Mouse (Mus musculus): Measurements from ENCODE around the gene Kpna1. TPM values are rescaled to one million over a fixed set of nuclear protein-coding genes. Genes with fewer than 3 reads are reported as not detected.
A peak's percentile ranks its signal among the peaks of the same experiment; 100 is the strongest.

The Kpna1 gene
- total and polyA plus RNA-seq, 3 experiments: 22.1 to 63.9 (median 57.9) TPM

GRCm38 (mm10) chr16:35933181-35933580 lies 45.4 kb upstream of the Kpna1 start:
- Histone ChIP-seq H3K9me3 (replicated peaks; ENCODE audit: low read length) (no peaks in the 10 kb centered on the region), H3K4me1 (ENCODE audit: control insufficient read depth in 1 of 2, insufficient read depth in 2 of 2) (peaks cover 6 to 24% of the 10 kb centered on the region in 2 experiments), H3K4me2 (ENCODE audit: insufficient read depth, low read depth, poor library complexity, severe bottlenecking) (no peak overlapping the region), H3K79me2 (replicated peaks; ENCODE audit: control insufficient read depth, extremely low read depth, insufficient read depth, poor library complexity, severe bottlenecking) (peaks cover 6% of the 10 kb centered on the region), H3K9ac (ENCODE audit: insufficient read depth, low read depth) (no peak overlapping the region), H3K27ac (ENCODE audit: insufficient read depth, low read depth) (no peak overlapping the region), H3K4me3 (replicated peaks in 1 of 3; ENCODE audit: low read depth in 2 of 3, low read length in 2 of 3, poor library complexity in 1 of 3) (no peak overlapping the region), H3K27me3 (replicated peaks) (no peaks in the 10 kb centered on the region), H3K36me3 (replicated peaks in 1 of 2; ENCODE audit: control insufficient read depth in 1 of 2, insufficient read depth in 1 of 2, low read length in 1 of 2) (peaks cover 58 to 81% of the 10 kb centered on the region in 2 experiments)
- dilution Hi-C loops (cut with MboI; ENCODE audit: extremely low pct_ligation_motif_present, extremely low pct_unique_long_range_greater_than_20kb, low sequenced_read_pairs) (no loop called here), in situ Hi-C loops (cut with MboI; ENCODE audit: low pct_ligation_motif_present, low pct_unique_long_range_greater_than_20kb, low sequenced_read_pairs) (loop anchor here (10.0 kb wide), 1 partner anchor 188 kb away; no protein-coding TSS in a partner anchor)
- TF ChIP-seq POLR2AphosphoS2 (IDR thresholded peaks at IDR 0.05; ENCODE audit: low read depth, low read length) (no peak), GABPA (IDR thresholded peaks at IDR 0.05; ENCODE audit: insufficient replicate concordance, low read depth, low read length) (no peak), JUND (conservative IDR thresholded peaks at IDR 0.05; ENCODE audit: low read depth, low read length) (no peak), PAX5 (IDR thresholded peaks at IDR 0.05; ENCODE audit: low read length) (no peak), CHD1 (IDR thresholded peaks at IDR 0.05; ENCODE audit: low read depth, low read length) (no peak), ETS1 (conservative IDR thresholded peaks at IDR 0.05; ENCODE audit: low read depth, low read length) (no peak), HCFC1 (IDR thresholded peaks at IDR 0.05; ENCODE audit: low read depth, low read length) (no peak), E2F4 (IDR thresholded peaks at IDR 0.05; ENCODE audit: insufficient replicate concordance, low read depth, low read length) (no peak), ZKSCAN1 (IDR thresholded peaks at IDR 0.05; ENCODE audit: borderline replicate concordance, low read depth, low read length) (no peak), TBP (conservative IDR thresholded peaks at IDR 0.05; ENCODE audit: low read depth, low read length) (no peak)
- no peak for DNase-seq (ENCODE audit: extremely low read depth)

- Histone ChIP-seq H3K36me3 (replicated peaks in 1 of 2; ENCODE audit: control insufficient read depth in 1 of 2, insufficient read depth in 1 of 2, low read length in 1 of 2) (peaks cover 32 to 57% of the 10 kb centered on the region in 2 experiments), H3K27ac (ENCODE audit: insufficient read depth, low read depth) (peak within 1 kb of the TSS; percentile 55), H3K9ac (ENCODE audit: insufficient read depth, low read depth) (peak within 1 kb of the TSS; percentile 64), H3K4me2 (ENCODE audit: insufficient read depth, low read depth, poor library complexity, severe bottlenecking) (peak within 1 kb of the TSS; percentile 95), H3K9me3 (replicated peaks; ENCODE audit: low read length) (no peaks in the 10 kb centered on the region), H3K79me2 (replicated peaks; ENCODE audit: control insufficient read depth, extremely low read depth, insufficient read depth, poor library complexity, severe bottlenecking) (peaks cover 6% of the 10 kb centered on the region), H3K27me3 (replicated peaks) (no peaks in the 10 kb centered on the region), H3K4me3 (replicated peaks in 1 of 3; ENCODE audit: low read depth in 2 of 3, low read length in 2 of 3, poor library complexity in 1 of 3) (peak within 1 kb of the TSS; percentile 68 to 100 (median 69)), H3K4me1 (ENCODE audit: control insufficient read depth in 1 of 2, insufficient read depth in 2 of 2) (peaks cover 6 to 28% of the 10 kb centered on the region in 2 experiments)
- in situ Hi-C loops (cut with MboI; ENCODE audit: low pct_ligation_motif_present, low pct_unique_long_range_greater_than_20kb, low sequenced_read_pairs) (loop anchor here (5.0 to 10.0 kb wide), 2 partner anchors 66 to 194 kb away; partner anchors contain the start of gene Parp14), dilution Hi-C loops (cut with MboI; ENCODE audit: extremely low pct_ligation_motif_present, extremely low pct_unique_long_range_greater_than_20kb, low sequenced_read_pairs) (no loop called here)
- DNase-seq (ENCODE audit: extremely low read depth): peak; percentile 86
- TF ChIP-seq EP300 (IDR thresholded peaks at IDR 0.05; ENCODE audit: low read length): peak; percentile 14; the same call in 1 of the 2 replicates
- peak; percentile 63; the same call in 1 of the 2 replicates for TF ChIP-seq POLR2A (IDR thresholded peaks at IDR 0.05; ENCODE audit: low read depth, low read length)
- TF ChIP-seq CHD1 (IDR thresholded peaks at IDR 0.05; ENCODE audit: low read depth, low read length): peak; percentile 92; the same call in 1 of the 2 replicates
- TF ChIP-seq ZKSCAN1 (IDR thresholded peaks at IDR 0.05; ENCODE audit: borderline replicate concordance, low read depth, low read length): no peak
- TF ChIP-seq POLR2AphosphoS2 (IDR thresholded peaks at IDR 0.05; ENCODE audit: low read depth, low read length): no peak
- no peak for TF ChIP-seq JUN (IDR thresholded peaks at IDR 0.05; ENCODE audit: insufficient read depth, low read depth, low read length)
- no peak; the same call in 1 of the 2 replicates for TF ChIP-seq MXI1 (IDR thresholded peaks at IDR 0.05; ENCODE audit: low read depth, low read length)
- TF ChIP-seq UBTF (IDR thresholded peaks at IDR 0.05; ENCODE audit: low read depth, low read length): peak; percentile 78
- peak; percentile 15 for TF ChIP-seq NELFE (IDR thresholded peaks at IDR 0.05; ENCODE audit: low read depth, low read length)
- no peak; the same call in 1 of the 2 replicates for TF ChIP-seq MEF2A (IDR thresholded peaks at IDR 0.05; ENCODE audit: borderline replicate concordance, low read depth, low read length)
- TF ChIP-seq HCFC1 (IDR thresholded peaks at IDR 0.05; ENCODE audit: low read depth, low read length): no peak
- TF ChIP-seq SMC3 (IDR thresholded peaks at IDR 0.05; ENCODE audit: low read depth, low read length): no peak
- TF ChIP-seq MAX (IDR thresholded peaks at IDR 0.05; ENCODE audit: low read length): peak; percentile 35; the same call in 1 of the 2 replicates
- peak; percentile 48; the same call in 1 of the 2 replicates for TF ChIP-seq MYC (IDR thresholded peaks at IDR 0.05; ENCODE audit: low read depth, low read length)
- peak; percentile 47 for TF ChIP-seq SIN3A (IDR thresholded peaks at IDR 0.05; ENCODE audit: low read length)
- TF ChIP-seq CHD2 (IDR thresholded peaks at IDR 0.05; ENCODE audit: low read length): peak; percentile 87
- TF ChIP-seq MAZ (IDR thresholded peaks at IDR 0.05; ENCODE audit: low read depth, low read length): no peak
- TF ChIP-seq TCF12 (IDR thresholded peaks at IDR 0.05; ENCODE audit: low read depth, low read length): peak; percentile 62; the same call in 1 of the 2 replicates
- peak; percentile 95 for TF ChIP-seq IRF4 (IDR thresholded peaks at IDR 0.05; ENCODE audit: low read depth, low read length)
- peak; percentile 68 for TF ChIP-seq TBP (conservative IDR thresholded peaks at IDR 0.05; ENCODE audit: low read depth, low read length)
- TF ChIP-seq RCOR1 (conservative IDR thresholded peaks at IDR 0.05; ENCODE audit: low read depth, low read length): peak; percentile 52; the same call in 1 of the 2 replicates
- no peak for TF ChIP-seq MAFK (IDR thresholded peaks at IDR 0.05; ENCODE audit: insufficient replicate concordance, low read length)
- TF ChIP-seq CTCF (conservative IDR thresholded peaks at IDR 0.05 in 1 of 2, IDR thresholded peaks at IDR 0.05 in 1 of 2; ENCODE audit: low read depth in 2 of 2, low read length in 2 of 2): no peak
- no peak for TF ChIP-seq RAD21 (IDR thresholded peaks at IDR 0.05; ENCODE audit: low read depth, low read length)
Measured at GRCm38 (mm10) chr16:35938211-35939151, 40.1 kb upstream of the Kpna1 start, which contains the start of the genes Parp9 and Dtx3l. TSS of gene Parp9 (plus strand) at chr16:35938470. TSS of gene Dtx3l (minus strand) at chr16:35939151.

Measured in CH12.LX (cell line).